8 mouse cellular contexts compared by ENCODE assay signal in genomic region chr19:53902739-53903487, GRCm38 (mm10). TPM values are rescaled to one million over a fixed set of nuclear protein-coding genes. Genes with fewer than 3 reads are reported as not detected.
DNase-seq lines count a peak whose midpoint lies in the region; ATAC-seq lines count a peak whose summit lies in the region.

No protein-coding gene starts in this region.

- H3K4me1 ChIP-seq in hindbrain, embryonic 14.5 days (replicated peaks; ENCODE audit: control insufficient read depth, insufficient read depth, low read length), result peaks cover 25% of the 10 kb centered on the region

- H3K9ac ChIP-seq in hindbrain, embryonic 14.5 days, result peak overlapping the region; percentile 91

- H3K36me3 ChIP-seq in hindbrain, embryonic 14.5 days (replicated peaks; ENCODE audit: control insufficient read depth, insufficient read depth), result no peaks in the 10 kb centered on the region

- under 1% methylated on average over 56 of the region's 61 CpGs for WGBS in hindbrain, embryonic 14.5 days

- H3K9me3 ChIP-seq in hindbrain, embryonic 14.5 days (ENCODE audit: control insufficient read depth, low read length), result no peaks in the 10 kb centered on the region

- no peaks in the 10 kb centered on the region for H3K27me3 ChIP-seq in hindbrain, embryonic 14.5 days (ENCODE audit: control insufficient read depth, insufficient read depth, low read length)

- peak overlapping the region; percentile 91 for H3K27ac ChIP-seq in hindbrain, embryonic 14.5 days

- peak; percentile 99 for DNase-seq in NIH3T3 (ENCODE audit: low read depth)
- DNase-seq in cerebellum, postnatal 10 days, result peak; percentile 98
- DNase-seq in frontal cortex, postnatal 14 days (ENCODE audit: low spot score in 2 of 2), result peak; percentile 94 to 95
- DNase-seq in hindbrain, embryonic 14.5 days (ENCODE audit: low spot score), result peak; percentile 97
- peak; percentile 94 to 95 for DNase-seq in layer of hippocampus, postnatal 36 days
- peak; percentile 97 for DNase-seq in lung, postnatal 36 days
- peak; percentile 99 for DNase-seq in retina, postnatal 1 day
- peak; percentile 84 to 94 for DNase-seq in urinary bladder, adult 18-20 months (ENCODE audit: low spot score in 2 of 2)

- ATAC-seq in hindbrain, embryonic 14.5 days (ENCODE audit: low FRiP score), result peak; percentile 98

- H3K4me2 ChIP-seq in hindbrain, embryonic 14.5 days (replicated peaks), result peak overlapping the region; percentile 75

- peak overlapping the region; percentile 97 for H3K4me3 ChIP-seq in hindbrain, embryonic 14.5 days (replicated peaks; ENCODE audit: low read length)

RNA-seq across cellular contexts. Expression of gene Pdcd4, which starts 10.9 kb away (rescaled TPM):
- 51.8 and 58.0 TPM in 2 replicates for polyA plus RNA-seq in hindbrain, embryonic 14.5 days (2014; fragmentation: Nextera tagmentation; extraction: Ambion mirVana)
- 100 to 1,000 TPM; 115 to 125 TPM for total RNA-seq in layer of hippocampus, postnatal 36 days (2021)

RNA-seq across cellular contexts. Expression of gene Shoc2, which starts 41.2 kb away (rescaled TPM):
- 75.3 and 83.0 TPM in 2 replicates for polyA plus RNA-seq in hindbrain, embryonic 14.5 days (2014; fragmentation: Nextera tagmentation; extraction: Ambion mirVana)
- total RNA-seq in layer of hippocampus, postnatal 36 days (2021), result 10 to 100 TPM; 51.8 to 52.1 TPM

RNA-seq across cellular contexts. Expression of gene Bbip1, which starts 41.5 kb away (rescaled TPM):
- 149 and 155 TPM in 2 replicates for polyA plus RNA-seq in hindbrain, embryonic 14.5 days (2014; fragmentation: Nextera tagmentation; extraction: Ambion mirVana)
- 10 to 100 TPM; 58.6 to 58.8 TPM for total RNA-seq in layer of hippocampus, postnatal 36 days (2021)

Comparison
In these comparisons a context has a peak if more than half of its experiments do, and no peak if none do; other contexts are left out.
1. Peak in every context shown above with its lines: DNase-seq, ATAC-seq, H3K4me3 ChIP-seq and H3K27ac ChIP-seq.